Mouse (Mus musculus): ENCODE measurements at regions not wholly inside any gene's neighbourhood (a gene's known extent, or its start where the extent isn't known, plus 50 kb on each side); places are given as distances from the start of the nearest gene placed in this dataset.

DNA sequence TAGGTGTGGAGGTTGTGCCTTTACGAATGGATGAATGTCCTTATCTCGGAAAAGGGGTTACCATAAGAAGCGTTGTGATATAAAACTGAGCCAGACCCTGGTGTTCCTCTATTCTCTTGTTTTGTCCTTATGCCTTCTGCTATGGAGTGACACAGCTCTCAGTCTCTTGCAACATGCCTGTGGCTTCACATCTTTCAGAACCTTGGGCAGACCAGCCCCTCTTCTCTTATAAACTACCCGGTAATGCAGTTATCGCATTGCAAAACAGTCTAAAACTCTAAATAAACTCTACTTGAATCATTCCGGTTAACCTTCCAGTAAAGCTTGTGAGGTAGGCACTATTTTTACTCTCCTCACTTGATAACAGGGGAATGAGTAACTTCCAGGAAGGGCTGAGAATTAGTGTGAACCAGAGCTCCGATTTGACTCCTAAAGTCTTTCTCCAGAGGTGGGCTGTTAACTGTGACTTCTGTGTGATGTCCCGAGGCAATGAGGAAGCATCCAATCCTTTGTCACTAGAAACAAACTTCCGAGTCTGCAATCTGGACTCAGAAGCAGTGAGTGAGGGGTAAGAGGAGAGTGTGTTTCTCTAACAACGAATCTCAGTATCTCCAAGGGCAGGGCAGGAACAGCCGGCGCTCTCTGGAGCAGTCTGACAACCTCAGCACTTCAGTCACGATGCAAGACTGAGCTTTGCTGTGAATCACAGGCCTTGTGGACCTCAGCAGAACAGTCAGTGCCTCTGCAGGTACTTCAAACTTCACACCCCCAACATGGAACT lies 50.9 kb upstream of the Gm11084 start:
- TF ChIP-seq EP300 (IDR thresholded peaks at IDR 0.05) (peak; percentile 57), CTCF (IDR thresholded peaks at IDR 0.05) (no peak)

Data from lung, postnatal 0 days (tissue).